Mouse (Mus musculus) liver, adult 2 months (tissue): ENCODE results near the gene Egln2.

ENCODE experiments used
- CTCF ChIP-seq: fragments of 200-500 bp; IDR thresholded peaks from 2 replicates; pipeline ENCODE4 v1.5.1; 2011; ENCODE audit warnings: low read depth, low read length, control low read depth
- POLR2A ChIP-seq: fragments of 200-500 bp; IDR thresholded peaks from 2 replicates; pipeline ENCODE4 v1.6.1; 2011; ENCODE audit warnings: low read length, control low read depth; ENCODE audit not compliant: insufficient read depth; ENCODE audit errors: extremely low read depth

- TF ChIP-seq CTCF (no peak), POLR2A (no peak)
Measured at GRCm38 (mm10) chr7:27159256-27159655, 7.3 kb downstream of the Egln2 start.
